Mouse (Mus musculus) brain, embryonic 14.5 days (tissue): Measurements from ENCODE around the gene Tti1.

Experiments used
- CTCF ChIP-seq: fragments of 200-500 bp; IDR thresholded peaks from 2 replicates; pipeline ENCODE4 v1.5.1; 2012; ENCODE audit warnings: inconsistent platforms, mild to moderate bottlenecking, moderate library complexity, borderline replicate concordance; ENCODE audit not compliant: insufficient read depth, insufficient read length; ENCODE audit errors: extremely low read depth
- POLR2A ChIP-seq: fragments of 200-500 bp; IDR thresholded peaks from 2 replicates; pipeline ENCODE4 v1.6.1; 2012; ENCODE audit warnings: mild to moderate bottlenecking, inconsistent platforms, borderline replicate concordance; ENCODE audit not compliant: poor library complexity, insufficient read depth, insufficient read length, severe bottlenecking; ENCODE audit errors: extremely low read depth

GRCm38 (mm10) chr2:158009373-158009772 lies 18.9 kb downstream of the Tti1 start:
- TF ChIP-seq CTCF (no peak), POLR2A (no peak)
